Mouse (Mus musculus) right cerebral cortex, postnatal 10 days (tissue): ENCODE measurements around the gene Zfp64.
A peak's percentile ranks its signal among the peaks of the same experiment; 100 is the strongest.

ENCODE experiments used
- DNase-seq, 2 experiments: peaks; one replicate each; pipeline ENCODE4 v3.0.0; 2021; ENCODE audit warnings: low spot score in 2 of 2

The Zfp64 gene

DNA sequence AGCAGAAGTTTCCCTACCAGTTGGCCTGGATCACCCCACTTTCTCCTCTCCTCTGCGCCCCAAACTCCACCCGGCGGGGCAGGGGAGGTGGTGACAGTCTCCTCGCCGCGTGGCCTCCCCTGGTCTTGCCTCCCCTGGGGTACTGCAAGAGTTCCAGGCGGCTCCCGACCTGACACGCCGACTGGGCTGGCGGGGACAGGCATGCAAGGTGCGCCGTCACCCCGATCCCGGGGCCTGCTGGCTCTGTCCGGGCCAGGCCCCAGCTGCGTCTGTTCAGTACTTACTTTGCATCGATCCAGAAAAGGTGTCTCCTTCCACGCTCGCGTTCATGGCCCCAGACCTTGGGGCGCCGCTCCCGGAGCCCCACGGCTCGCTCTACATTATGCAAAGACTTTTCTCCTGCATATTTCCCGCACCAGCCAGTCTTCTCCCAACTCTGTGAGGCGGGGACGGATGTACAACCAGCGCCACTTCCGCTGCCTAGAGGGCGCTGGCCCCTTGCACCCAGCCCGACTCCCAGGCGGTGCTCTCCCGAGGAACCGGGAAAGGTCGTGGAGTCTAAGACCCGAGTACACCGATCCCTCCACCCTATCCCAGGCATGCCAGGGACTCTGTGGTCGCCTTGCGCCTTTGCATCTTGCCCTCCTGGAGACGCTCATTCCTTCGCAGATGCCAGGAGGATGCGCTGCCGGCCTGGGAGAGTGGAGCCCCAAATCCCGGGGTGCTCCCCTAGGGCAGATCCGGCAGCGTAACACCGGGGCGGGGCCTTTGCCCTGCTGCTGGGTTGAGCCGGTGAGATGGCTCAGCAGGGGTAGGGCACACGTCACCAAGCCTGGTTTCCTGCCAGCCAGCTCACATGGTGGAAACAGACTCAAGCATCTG is at the start of gene Zfp64:
TSS of gene Zfp64 (minus strand) at position 753 of the 882 bp plus-strand sequence.
- DNase-seq, result peak; percentile 87 to 92

DNA sequence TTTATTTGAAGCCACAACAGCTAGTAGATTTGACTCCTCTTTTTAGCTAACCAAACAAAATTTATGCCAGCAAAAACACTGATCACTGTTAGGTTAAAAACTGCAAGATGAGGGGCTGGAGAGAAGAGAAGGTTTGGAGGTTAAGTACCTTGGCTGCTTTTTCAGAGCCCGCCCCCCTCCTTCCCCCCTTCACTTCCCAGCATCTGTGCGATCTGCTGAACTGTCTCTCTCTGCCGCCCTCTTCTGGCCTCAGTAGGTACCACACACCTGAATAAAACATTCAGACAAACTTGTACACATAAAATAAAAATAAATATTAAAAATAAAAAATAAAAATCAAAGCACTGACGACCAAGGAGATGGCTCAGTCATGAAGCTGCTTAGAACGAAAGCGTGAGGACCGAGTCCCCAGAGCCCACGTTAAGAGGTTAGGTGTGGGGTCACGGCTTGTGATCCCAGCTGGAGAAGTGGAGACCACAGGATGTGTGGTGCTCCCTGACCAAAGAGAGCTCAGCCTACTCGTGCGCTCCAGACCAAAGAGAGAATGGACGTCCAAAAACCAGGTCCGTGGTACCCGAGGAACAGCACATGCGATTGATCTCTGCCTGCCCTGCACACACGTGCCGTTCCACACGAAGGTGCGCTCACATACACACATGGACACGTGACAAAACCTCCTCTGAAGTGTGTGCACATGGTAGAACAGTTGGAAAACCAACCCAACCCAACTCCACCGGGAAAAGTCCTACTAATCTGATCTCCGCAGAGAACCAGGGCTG is 37.4 kb upstream of the Zfp64 start:
- DNase-seq, result peak; percentile 40 to 60

DNA sequence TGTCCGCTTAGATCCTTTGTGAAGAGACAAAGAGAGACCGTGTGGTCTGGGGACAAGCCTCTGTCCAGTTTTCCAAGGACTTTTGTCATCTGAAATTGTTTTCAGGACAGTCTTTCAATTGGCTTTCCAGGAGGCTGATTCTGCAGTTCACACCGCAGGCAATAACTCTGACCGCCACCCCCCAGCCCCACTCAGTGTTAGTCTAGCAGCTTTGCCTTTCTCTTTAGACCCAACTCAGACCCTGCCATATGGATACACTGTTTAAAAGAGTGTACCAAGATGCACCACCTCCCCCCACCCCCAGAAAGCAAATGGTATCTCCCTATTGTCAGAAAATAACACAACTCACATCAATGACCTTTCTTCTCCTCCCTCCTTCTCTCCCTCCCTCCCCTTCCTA is 35.6 kb upstream of the Zfp64 start:
- DNase-seq, result no peak

- DNase-seq, result no peak
Measured at GRCm38 (mm10) chr2:168990061-168990753, 34.8 kb upstream of the Zfp64 start.

GRCm38 (mm10) chr2:168988056-168988455 is 32.7 kb upstream of the Zfp64 start:
- no peak for DNase-seq

DNA sequence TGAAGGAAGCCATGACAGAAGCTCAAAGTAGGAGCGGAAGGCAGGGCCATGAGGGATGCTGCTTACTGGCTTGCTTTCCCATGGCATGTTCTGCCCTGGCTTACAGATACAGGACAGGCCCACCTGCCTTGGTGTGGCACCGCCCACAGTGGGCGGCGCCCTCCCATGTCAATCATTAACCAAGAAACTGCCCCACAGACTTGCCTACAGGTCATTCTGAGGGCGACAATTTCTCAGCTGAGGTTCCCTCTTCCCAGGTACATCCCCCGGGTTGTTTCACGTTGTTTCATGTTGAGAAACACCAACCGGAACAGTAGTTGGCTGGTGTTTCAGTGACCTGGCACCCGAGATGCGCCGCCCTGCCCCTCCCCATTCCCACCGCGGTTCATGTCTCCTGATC is 32.0 kb upstream of the Zfp64 start:
- DNase-seq, result no peak

GRCm38 (mm10) chr2:168981951-168982350 is 26.6 kb upstream of the Zfp64 start:
- DNase-seq, result no peak

- no peak for DNase-seq
Measured at GRCm38 (mm10) chr2:168981448-168981847, 26.1 kb upstream of the Zfp64 start.

DNA sequence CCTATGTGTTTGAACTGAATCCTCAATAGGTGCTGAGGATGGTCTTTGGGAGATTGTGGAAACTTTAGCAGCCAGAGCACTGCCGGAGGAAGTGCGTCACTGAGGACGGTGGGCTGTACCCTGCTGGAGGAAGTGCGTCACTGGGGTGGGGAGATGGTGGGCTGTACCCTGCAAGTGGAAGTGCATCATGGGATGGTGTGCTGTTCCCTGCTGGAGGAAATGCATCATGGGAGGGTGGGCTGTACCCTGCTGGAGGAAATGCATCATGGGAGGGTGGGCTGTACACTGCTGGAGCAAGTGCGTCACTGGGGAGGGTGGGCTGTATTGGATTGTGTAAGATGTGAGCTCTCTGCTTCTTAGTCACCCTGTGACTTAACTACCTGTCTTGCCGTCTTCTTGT is 25.5 kb upstream of the Zfp64 start:
- peak; percentile 77 to 84 for DNase-seq

DNA sequence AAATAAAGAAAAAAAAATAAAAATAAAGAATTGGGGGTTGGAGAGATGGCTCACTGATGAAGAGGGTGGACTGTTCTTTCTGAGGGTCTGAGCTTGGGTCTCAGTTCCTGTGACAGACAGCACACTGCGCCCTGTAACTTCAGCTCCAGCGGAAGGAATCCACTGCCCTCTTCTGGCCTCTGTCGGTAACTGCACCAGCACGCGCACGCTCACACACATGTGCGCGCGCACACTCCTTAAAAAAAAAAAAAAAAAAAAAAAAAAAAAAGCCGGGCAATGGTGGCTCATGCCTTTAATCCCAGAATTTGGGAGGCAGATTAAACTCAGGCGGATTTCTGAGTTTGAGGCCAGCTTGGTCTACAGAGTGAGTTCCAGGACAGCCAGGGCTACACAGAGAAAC is 24.4 kb upstream of the Zfp64 start:
- DNase-seq, result no peak

DNA sequence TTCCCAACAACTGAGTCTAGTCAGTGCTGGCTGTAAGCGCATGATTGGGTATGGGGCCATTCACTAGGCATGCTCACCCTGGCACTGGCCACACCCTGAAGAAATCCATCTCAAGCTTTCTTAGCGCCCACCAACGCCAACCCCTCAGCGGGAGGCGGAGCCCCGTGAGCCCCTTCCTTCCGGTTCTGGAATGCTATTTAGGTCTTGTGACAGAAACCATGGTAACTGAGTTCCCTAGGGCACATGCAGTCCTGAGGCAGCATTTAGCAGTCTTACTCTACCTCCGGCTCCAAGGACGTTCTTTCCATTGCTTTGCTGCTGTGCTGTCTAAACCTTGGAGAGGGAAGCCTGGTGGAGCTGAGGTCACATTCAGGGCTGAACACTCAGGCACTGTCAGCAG is 22.6 kb upstream of the Zfp64 start:
- DNase-seq, result peak in 1 of 2 experiments; percentile 46

DNA sequence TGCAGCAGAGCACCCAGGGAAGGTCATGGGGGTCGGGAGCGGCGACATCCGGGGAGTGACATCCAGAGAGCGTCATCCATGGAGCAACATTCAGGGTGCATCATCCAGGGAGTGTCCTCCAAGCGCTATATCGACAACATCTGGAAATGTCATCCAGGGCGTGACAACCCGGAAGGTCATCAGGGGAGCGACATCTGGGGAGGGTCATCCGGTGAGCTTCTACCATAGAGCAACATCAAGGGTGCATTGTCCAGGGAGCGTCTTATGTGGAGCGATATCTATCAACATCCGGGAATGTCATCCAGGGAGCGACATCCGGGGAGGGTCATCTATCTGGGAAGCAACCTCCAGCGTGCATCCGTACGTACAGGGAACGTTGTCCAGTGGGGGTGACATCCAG is 14.7 kb upstream of the Zfp64 start:
- no peak for DNase-seq

GRCm38 (mm10) chr2:168968136-168968925 is 12.9 kb upstream of the Zfp64 start:
- no peak for DNase-seq

DNA sequence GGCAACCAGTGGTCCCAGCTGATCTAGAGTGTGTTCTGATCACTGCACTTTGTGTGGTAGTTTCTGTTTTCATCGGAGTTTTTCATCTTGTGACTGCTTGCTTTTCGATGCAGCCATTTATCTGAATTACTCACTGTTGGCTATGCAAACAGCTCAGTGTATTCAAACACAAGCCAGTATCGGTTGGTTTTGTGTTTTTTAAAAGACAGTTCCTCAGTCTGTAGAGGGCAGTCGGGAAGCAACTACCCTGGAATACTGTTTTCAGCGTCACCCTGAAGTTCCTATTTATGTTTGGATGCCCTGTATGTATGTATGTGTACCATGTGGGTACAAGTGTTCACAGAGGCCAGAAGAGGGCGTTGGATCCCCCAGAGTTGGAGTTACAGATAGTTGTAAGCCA is 11.1 kb upstream of the Zfp64 start:
- no peak for DNase-seq

DNA sequence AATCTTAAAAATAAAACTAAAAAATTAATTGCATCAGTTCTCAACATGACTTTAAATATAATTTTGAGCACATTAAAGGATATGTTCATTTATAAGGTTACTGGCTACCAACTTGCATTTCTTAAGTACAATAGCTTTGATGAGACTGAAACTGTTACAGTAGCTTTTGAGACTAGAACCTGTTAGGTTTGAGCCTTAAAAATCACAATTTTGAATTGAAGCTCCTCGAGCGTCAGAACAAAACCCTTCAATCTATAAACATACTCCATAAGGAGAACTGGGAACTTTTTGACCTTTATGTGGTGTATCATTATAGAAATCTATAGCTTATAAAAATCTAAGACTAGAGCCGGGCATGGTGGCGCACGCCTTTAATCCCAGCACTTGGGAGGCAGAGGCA is 9.5 kb upstream of the Zfp64 start:
- DNase-seq, result no peak

DNA sequence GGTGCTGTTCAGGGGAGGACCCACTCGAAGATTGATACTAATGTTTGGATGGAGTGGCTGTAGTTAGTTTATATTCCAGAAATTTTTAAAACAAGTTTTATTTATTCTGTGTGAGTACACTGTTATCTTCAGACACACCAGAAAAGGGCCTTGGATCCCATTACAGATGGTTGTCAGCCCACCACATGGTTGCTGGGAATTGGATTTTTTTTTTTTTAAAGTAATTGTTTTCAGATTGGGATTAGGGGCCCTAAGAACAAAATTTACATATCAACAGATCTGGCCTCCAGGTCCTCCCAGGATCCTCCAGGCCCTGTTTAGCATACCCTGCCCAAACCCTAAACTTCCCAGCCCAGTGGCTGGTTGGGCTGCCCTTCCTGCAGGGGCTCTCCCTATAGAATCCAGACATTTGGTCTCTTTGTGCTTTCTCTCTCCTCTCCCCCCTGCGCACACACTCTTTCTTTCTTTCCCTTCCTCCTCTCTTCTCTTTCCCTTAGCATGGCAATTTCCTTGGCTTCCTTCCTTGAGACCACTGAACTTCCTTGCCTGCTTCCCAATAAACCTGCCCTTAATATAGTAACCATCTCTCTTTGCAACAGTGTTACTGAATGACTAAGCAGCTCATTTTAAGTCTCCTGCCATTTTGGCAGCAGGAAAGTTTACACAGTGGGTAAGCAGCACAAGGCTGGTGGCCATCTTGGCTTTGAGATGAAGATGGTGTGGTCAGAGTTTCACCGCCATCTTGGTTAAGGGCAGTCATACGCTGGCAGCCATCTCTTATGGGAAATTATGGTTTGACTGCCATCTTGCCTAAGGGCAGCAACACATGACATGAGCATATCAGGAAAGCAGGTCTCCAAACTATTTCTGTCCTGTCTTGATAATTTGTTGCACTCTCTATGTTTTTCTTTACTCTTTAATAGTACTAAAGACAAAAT is 6.6 kb upstream of the Zfp64 start:
- DNase-seq, result no peak

- DNase-seq, result no peak
Measured at GRCm38 (mm10) chr2:168960814-168961213, 5.4 kb upstream of the Zfp64 start.

GRCm38 (mm10) chr2:168959339-168959885 is 4.0 kb upstream of the Zfp64 start:
- DNase-seq, result no peak

- no peak for DNase-seq
Measured at GRCm38 (mm10) chr2:168955850-168956346, 511 bp upstream of the Zfp64 start.

DNA sequence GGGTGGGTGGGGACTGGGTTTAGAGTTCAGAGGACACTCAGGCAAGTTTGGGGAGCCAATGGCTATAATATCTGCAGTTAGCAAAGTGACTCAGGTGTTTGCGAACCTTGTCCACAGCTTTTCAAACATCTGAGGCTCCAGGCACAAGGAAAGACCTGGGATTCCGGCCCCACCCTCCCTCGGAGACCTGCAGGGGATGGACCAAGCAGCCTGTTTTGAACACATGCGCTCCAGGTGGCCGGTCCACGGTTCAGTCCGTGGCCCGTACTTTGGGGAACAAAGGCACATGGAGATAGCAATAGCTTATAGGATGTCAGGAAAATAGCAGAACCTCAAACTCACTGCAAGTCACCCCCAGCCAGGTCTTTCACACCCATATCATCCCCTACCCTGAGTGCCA is 1.0 kb downstream of the Zfp64 start:
- no peak for DNase-seq
